Mouse (Mus musculus): ENCODE measurements around the gene Tmem59l.

- TF ChIP-seq POLR2A (IDR thresholded peaks at IDR 0.05; ENCODE audit: insufficient read depth, low read length) (no peak), CTCF (IDR thresholded peaks at IDR 0.05; ENCODE audit: low read depth, low read length) (no peak), EP300 (IDR thresholded peaks at IDR 0.05; ENCODE audit: insufficient read depth, low read depth, low read length) (no peak)
Measured at GRCm38 (mm10) chr8:70440246-70440645, 46.9 kb downstream of the Tmem59l start.
